Mouse (Mus musculus) frontal cortex, postnatal 25 days (tissue): ENCODE data around the gene Tspan12.
"Not testable (repeated sequence)": the region's sequence is repeated elsewhere in the genome, so short reads cannot be mapped to it uniquely, and the experiment has no call there.

Source experiments
- DNase-seq, 2 experiments: peaks; one replicate each; pipeline ENCODE4 v3.0.0; 2022; ENCODE audit warnings: low spot score in 2 of 2

The Tspan12 gene

GRCm38 (mm10) chr6:21828437-21828836 lies 23.9 kb downstream of the Tspan12 start:
- DNase-seq, result no peak

DNA sequence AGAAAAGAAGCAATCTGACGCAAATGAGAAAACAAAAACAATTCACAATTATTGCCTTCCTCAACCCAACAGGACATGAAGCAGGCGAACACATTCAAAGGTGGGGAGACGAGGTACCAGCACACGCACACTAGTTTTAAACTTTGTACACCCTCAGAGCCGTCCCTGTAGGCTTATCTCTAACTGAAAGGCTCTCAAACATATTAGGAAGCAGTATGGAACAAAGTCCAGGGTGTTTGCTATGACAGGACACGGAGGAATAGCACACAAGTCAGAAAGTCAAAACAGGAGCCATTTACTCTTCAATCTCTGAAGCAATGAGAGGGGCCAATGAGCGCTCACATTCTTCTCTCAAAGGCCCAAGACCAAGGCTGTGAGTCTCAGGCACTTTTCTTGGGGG lies 24.3 kb downstream of the Tspan12 start:
- DNase-seq, result no peak

DNA sequence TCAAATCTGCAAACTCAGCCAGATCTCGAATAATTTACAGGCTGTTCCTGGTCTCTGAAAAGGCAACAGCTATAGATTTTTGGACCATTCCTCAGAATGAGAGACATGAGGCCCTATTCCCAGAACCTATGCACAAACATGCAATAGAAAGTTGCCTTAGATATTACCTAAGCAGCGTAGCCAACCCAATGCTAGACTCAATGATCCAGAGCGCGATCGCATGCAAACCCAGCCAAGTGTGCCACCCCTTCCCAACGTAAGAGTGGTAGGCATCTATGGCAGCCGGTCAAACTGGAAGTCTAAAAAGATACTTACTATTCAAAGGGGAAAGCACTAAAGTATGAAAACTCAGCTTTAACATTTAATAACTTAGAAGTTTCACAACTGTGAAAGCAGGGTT lies 28.6 kb downstream of the Tspan12 start:
- DNase-seq, result no peak

- DNase-seq, result no peak
These were observed 29.0 kb downstream of the Tspan12 start for GRCm38 (mm10) chr6:21823281-21823680.

DNA sequence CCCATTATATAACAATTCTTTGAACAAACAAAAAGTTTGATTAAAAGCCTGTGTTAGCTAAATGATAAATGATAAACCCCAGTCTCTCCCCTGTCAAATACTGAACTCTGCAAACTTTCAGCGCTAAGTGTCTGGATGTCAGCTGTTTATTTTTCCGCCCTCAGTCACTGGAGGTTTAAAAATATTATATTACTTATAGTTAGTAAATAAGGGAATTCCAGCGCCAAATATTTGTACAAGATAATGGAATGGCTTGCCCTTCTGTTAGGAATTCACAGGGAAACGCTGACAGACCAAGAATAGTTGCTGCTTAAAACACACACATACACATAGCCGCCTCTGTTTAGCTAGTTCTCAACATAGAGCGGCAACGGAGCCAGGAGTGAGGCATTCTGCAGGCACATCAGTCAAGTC lies 29.6 kb downstream of the Tspan12 start:
- DNase-seq, result no peak

- DNase-seq, result no peak
These were observed 34.1 kb downstream of the Tspan12 start for GRCm38 (mm10) chr6:21818107-21818807.

- DNase-seq, result no peak
These were observed 46.3 kb downstream of the Tspan12 start for GRCm38 (mm10) chr6:21806005-21806404.

DNA sequence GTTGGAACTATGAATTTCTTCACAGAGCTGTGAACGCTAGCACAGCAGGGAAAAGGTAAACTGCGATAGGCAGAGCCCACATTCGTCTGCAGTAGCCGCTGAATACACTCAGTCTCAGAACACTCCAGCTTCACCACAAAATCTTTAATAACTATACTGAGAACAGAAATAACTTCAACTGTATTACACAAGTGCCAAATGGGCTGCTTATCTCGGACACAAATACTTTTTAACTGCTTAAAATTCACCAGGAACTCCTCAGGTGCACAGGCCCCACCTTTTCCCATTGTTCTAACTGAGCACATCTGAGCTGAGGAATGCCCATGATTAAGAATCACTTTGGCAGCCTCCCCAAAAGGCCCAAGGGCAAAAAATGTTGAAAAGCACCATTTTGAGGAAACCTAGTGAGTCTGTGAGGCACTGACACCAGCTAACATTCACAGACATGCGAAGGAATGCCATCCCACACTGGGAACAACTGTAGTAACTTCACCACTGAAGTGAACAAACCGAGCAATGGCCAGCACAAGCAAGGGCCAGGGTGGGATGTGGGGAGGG lies 47.2 kb downstream of the Tspan12 start:
- no peak for DNase-seq

GRCm38 (mm10) chr6:21803483-21804340 lies 48.6 kb downstream of the Tspan12 start:
- no peak for DNase-seq

- DNase-seq, result no peak
These were observed 53.7 kb downstream of the Tspan12 start for GRCm38 (mm10) chr6:21798581-21798980.

DNA sequence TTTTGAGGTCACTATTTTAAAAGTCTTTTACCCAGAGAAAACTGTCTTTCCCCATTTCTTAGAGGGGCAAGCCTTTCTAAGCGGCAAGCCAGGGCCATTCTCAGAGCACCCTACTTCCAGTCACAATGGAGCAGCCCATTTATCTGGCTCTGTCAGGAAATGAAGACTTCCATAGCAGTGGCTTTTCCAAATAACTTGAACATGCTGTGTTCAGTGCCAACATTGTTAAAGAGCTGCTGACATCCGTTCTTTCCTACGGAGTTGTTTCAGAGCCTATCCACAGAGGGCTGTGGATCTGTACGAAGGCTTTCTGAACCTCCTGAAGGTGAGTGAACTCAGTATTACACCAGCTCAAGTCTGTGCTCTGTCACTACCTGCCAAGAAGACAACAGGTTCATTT lies 55.2 kb downstream of the Tspan12 start:
- DNase-seq, result no peak

DNA sequence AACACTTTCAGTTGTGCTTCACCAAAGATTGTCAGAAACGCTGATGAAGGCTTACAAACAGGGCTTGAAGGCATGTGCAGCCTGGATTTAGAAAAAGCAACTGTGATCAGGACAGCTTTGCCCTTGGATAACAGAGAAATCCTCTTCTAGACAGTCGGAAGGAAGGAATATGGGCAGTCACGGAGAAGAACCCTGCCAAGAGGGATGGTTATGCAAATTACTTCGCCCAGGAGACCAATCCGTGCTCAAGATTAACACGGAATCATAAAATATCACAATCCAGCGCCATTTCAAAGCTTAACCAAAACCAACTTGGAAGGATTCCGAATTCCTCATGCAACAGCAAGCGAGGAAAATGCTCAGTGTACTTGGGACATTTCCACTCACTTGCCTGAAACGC lies 55.9 kb downstream of the Tspan12 start:
- no peak for DNase-seq

- no peak for DNase-seq
These were observed 56.9 kb downstream of the Tspan12 start for GRCm38 (mm10) chr6:21795410-21795809.

DNA sequence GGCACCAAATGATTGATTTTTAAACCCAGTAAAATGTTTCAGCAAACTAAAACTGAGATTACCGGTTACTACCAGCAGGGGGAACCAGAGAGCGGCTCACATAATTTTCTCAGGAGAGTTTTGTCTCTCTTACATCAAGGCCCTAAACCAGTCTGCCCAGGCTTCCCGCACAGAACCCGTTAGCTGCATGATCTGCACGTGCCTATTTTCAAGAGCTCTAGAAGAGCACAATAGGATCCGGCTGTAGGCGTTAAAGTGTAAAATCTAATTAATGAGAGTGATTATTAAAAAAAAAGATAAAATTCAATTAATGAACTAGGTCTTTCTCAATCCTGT lies 57.3 kb downstream of the Tspan12 start:
- DNase-seq, result peak; percentile 46 to 54

DNA sequence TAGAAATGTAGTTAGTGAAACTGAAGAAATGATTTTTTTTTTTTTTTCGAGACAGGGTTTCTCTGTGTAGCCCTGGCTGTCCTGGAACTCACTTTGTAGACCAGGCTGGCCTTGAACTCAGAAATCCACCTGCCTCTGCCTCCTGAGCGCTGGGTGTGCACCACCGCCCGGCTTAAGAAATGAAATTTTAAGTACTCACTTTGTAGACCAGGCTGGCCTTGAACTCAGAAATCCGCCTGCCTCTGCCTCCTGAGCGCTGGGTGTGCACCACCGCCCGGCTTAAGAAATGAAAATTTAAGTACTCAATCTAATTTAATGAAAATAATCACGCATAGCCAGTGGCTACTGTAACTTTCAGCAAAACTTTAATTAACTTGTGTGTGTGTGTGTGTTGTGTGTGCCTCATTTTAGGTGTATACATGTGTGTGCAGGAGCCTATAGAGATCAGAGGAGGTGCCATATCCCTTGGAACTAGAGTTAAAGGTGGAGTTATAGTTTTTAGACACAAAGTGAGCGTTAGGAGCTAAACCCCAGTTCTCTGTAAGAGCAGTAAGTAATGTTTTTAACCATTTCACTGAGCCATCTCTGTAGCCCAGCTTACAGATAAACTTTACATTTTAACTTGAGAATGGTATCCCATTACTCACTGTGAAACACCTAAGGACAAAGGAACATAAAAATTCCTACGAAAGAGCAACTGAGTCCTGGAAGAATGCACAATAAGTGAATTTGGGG lies 57.8 kb downstream of the Tspan12 start:
- DNase-seq, result no peak

DNA sequence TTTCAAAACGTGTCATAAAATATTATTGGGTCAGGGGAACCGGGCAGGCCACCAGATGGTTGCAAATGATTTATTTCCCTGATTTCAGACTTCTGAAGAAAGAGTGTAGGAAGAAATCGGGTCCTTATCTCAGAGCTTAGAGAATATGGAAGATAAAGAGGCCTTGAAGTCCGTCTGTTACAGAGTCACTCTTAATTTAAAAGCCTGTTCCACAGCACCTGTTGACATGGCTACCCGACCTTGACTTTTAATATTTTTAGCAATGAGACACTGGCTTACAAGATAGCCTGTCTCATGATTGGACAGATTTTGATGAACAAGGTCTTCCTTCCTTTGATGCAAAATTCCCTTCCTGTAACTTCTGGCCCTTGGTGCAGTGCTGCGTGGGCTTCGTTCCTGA lies 61.0 kb downstream of the Tspan12 start:
- no peak for DNase-seq

GRCm38 (mm10) chr6:21790550-21791086 lies 61.7 kb downstream of the Tspan12 start:
- no peak for DNase-seq

GRCm38 (mm10) chr6:21790036-21790435 lies 62.3 kb downstream of the Tspan12 start:
- DNase-seq, result no peak

- not testable (repeated sequence) for DNase-seq
These were observed 62.7 kb downstream of the Tspan12 start for GRCm38 (mm10) chr6:21789582-21789981.

- DNase-seq, result no peak
These were observed 64.6 kb downstream of the Tspan12 start for GRCm38 (mm10) chr6:21787757-21788156.

GRCm38 (mm10) chr6:21787274-21787673 lies 65.0 kb downstream of the Tspan12 start:
- DNase-seq, result no peak
